Mouse (Mus musculus): ENCODE data around the gene Anapc15. TPM values are rescaled to one million over a fixed set of nuclear protein-coding genes. Genes with fewer than 3 reads are reported as not detected.
"Not testable (repeated sequence)": the region's sequence is repeated elsewhere in the genome, so short reads cannot be mapped to it uniquely, and the experiment has no call there.

The Anapc15 gene
- total RNA-seq, 4 experiments from 2014 or later, result 30.2 to 37.2 (median 35.0) TPM

- not testable (repeated sequence) for DNase-seq (ENCODE audit: low spot score in 2 of 2)
Observed at GRCm38 (mm10) chr7:101949008-101949407, 85.5 kb downstream of the Anapc15 start.

Small RNAs within 50 kb of the gene (microRNA-seq; reads per million reads assigned to microRNA genes)
- 0 reads per million in 2 experiments for gene Gm22655

Other genes starting within 250 kb of the Anapc15 start
- 10 to 100 TPM; 50.7 to 64.1 (median 56.9) TPM for gene Clpb, start 200.1 kb upstream of the Anapc15 start, total RNA-seq (2022)
- gene Phox2a, start 45.4 kb upstream of the Anapc15 start, total RNA-seq (2022), result under 1 TPM in 1 of 4 experiments, not detected in 3; 0.20 TPM
- gene Inppl1, start 25.5 kb upstream of the Anapc15 start, total RNA-seq (2022), result 10 to 100 TPM; 29.1 to 38.3 (median 32.4) TPM
- 1 to 10 TPM in 2 of 4 experiments, not detected in 2; 1.3 to 1.4 TPM for gene Folr2, start 6.5 kb upstream of the Anapc15 start, total RNA-seq (2022)
- gene Folr1, start 7.1 kb downstream of the Anapc15 start, total RNA-seq (2022), result 1 to 10 TPM in 3 of 4 experiments, under 1 TPM in 1; 0.51 to 3.2 (median 1.3) TPM
- 10 to 100 TPM; 77.5 to 94.3 (median 89.8) TPM for gene Lamtor1, start 42.2 kb downstream of the Anapc15 start, total RNA-seq (2022)
- gene Tomt, start 42.6 kb downstream of the Anapc15 start, total RNA-seq (2022), result under 1 TPM in 1 of 4 experiments, not detected in 3; 0.35 TPM
- 1 to 10 TPM; 5.8 to 7.9 (median 6.1) TPM for gene Lrrc51, start 70.2 kb downstream of the Anapc15 start, total RNA-seq (2022)
- gene Numa1, start 70.4 kb downstream of the Anapc15 start, total RNA-seq (2022), result 100 to 1,000 TPM in 3 of 4 experiments, 10 to 100 TPM in 1; 99.7 to 129 (median 117) TPM
- gene Il18bp, start 155.0 kb downstream of the Anapc15 start, total RNA-seq (2022), result 10 to 100 TPM in 3 of 4 experiments, 1 to 10 TPM in 1; 8.3 to 12.9 (median 11.1) TPM
- gene Rnf121, start 201.8 kb downstream of the Anapc15 start, total RNA-seq (2022), result 10 to 100 TPM; 43.4 to 47.0 (median 44.9) TPM
- 10 to 100 TPM; 25.8 to 37.3 (median 31.9) TPM for gene Xndc1, start 201.8 kb downstream of the Anapc15 start, total RNA-seq (2022)
- gene Xntrpc, start 202.0 kb downstream of the Anapc15 start, total RNA-seq (2022), result 1 to 10 TPM; 1.7 to 2.8 (median 2.3) TPM
- gene Trpc2, start 219.4 kb downstream of the Anapc15 start, total RNA-seq (2022), result 1 to 10 TPM in 3 of 4 experiments, not detected in 1; 1.4 to 2.4 (median 1.8) TPM
- gene Art1, start 238.0 kb downstream of the Anapc15 start, total RNA-seq (2022), result not detected
- gene Art5, start 245.8 kb downstream of the Anapc15 start, total RNA-seq (2022), result not detected

Data from layer of hippocampus, adult 8-10 months (tissue).